Comparison of ENCODE assay signal across 7 mouse cellular contexts in genomic region chrX:75083982-75084773, GRCm38 (mm10). TPM values are rescaled to one million over a fixed set of nuclear protein-coding genes. Genes with fewer than 3 reads are reported as not detected.
DNase-seq lines count a peak whose midpoint lies in the region; ATAC-seq and TF ChIP-seq lines count a peak whose summit lies in the region.

No protein-coding gene starts in this region.

- H3K79me2 ChIP-seq in CH12.LX (replicated peaks; ENCODE audit: control insufficient read depth, extremely low read depth, insufficient read depth, poor library complexity, severe bottlenecking) = no peaks in the 10 kb centered on the region

- TF ChIP-seq CTCF in CH12.LX (conservative IDR thresholded peaks at IDR 0.05 in 1 of 2, IDR thresholded peaks at IDR 0.05 in 1 of 2; ENCODE audit: low read depth in 2 of 2, low read length in 2 of 2) (no peak), Patski (IDR thresholded peaks at IDR 0.05) (no peak)
- no peak for TF ChIP-seq CTCF in olfactory bulb, adult 2 months (IDR thresholded peaks at IDR 0.05; ENCODE audit: insufficient read depth, low read depth, low read length)

- H3K36me3 ChIP-seq in CH12.LX (replicated peaks in 1 of 2; ENCODE audit: control insufficient read depth in 1 of 2, insufficient read depth in 1 of 2, low read length in 1 of 2) = no peaks in the 10 kb centered on the region
- no peaks in the 10 kb centered on the region for H3K36me3 ChIP-seq in heart, embryonic 10.5 days
- no peaks in the 10 kb centered on the region for H3K36me3 ChIP-seq in lung, embryonic 15.5 days

- ATAC-seq in Patski = peak; percentile 77
- ATAC-seq in lung, embryonic 15.5 days (ENCODE audit: borderline replicate concordance, extremely low read depth, low FRiP score, low TSS enrichment) = peak; percentile 84

- CTCF ChIA-PET in Patski (lab: Charles Lee) = interaction anchor here (1.5 kb wide), 1 partner anchor 12 kb away, joined by 3 read pairs; the partner anchor contains the start of gene Dkc1

- H3K4me2 ChIP-seq in CH12.LX (ENCODE audit: insufficient read depth, low read depth, poor library complexity, severe bottlenecking) = peak overlapping the region; percentile 74
- H3K4me2 ChIP-seq in lung, embryonic 15.5 days = peak overlapping the region; percentile 59

- peaks cover 0 to 3% of the 10 kb centered on the region in 2 experiments; a peak in 1 of 4 replicates for H3K4me1 ChIP-seq in CH12.LX (ENCODE audit: control insufficient read depth in 1 of 2, insufficient read depth in 2 of 2)
- no peaks in the 10 kb centered on the region for H3K4me1 ChIP-seq in heart, embryonic 10.5 days
- no peaks in the 10 kb centered on the region for H3K4me1 ChIP-seq in lung, embryonic 15.5 days
- peaks cover 3% of the 10 kb centered on the region; the same call in 1 of the 2 replicates for H3K4me1 ChIP-seq in olfactory bulb, adult 2 months (ENCODE audit: control insufficient read depth, insufficient read depth, low read length)

- H3K4me3 ChIP-seq in CH12.LX (replicated peaks in 1 of 3; ENCODE audit: low read depth in 2 of 3, low read length in 2 of 3, poor library complexity in 1 of 3) = peak overlapping the region; percentile 32 to 86 (median 57)
- peak overlapping the region; percentile 63 for H3K4me3 ChIP-seq in heart, embryonic 10.5 days
- H3K4me3 ChIP-seq in lung, embryonic 15.5 days = peak overlapping the region; percentile 52
- peak overlapping the region; percentile 70 for H3K4me3 ChIP-seq in olfactory bulb, adult 2 months (ENCODE audit: insufficient read depth, low read depth, low read length)

- DNase-seq in CH12.LX (ENCODE audit: extremely low read depth) = no peak
- no peak for DNase-seq in Patski (ENCODE audit: low read depth, low spot score)
- DNase-seq in embryo, embryonic 10.5 days (ENCODE audit: low spot score) = peak; percentile 22
- DNase-seq in heart, embryonic 10.5 days (ENCODE audit: low spot score) = no peak
- DNase-seq in kidney, adult 9 months = peak; percentile 6

- peak overlapping the region; percentile 54; the same call in 1 of the 2 replicates for H3K9ac ChIP-seq in CH12.LX (ENCODE audit: insufficient read depth, low read depth)
- peak overlapping the region; percentile 48 for H3K9ac ChIP-seq in lung, embryonic 15.5 days

- no peak for TF ChIP-seq RAD21 in CH12.LX (IDR thresholded peaks at IDR 0.05; ENCODE audit: low read depth, low read length)

- H3K27me3 ChIP-seq in CH12.LX (replicated peaks) (no peaks in the 10 kb centered on the region), Patski (peaks cover 52% of the 10 kb centered on the region)
- H3K27me3 ChIP-seq in heart, embryonic 10.5 days (ENCODE audit: insufficient read depth, poor library complexity, severe bottlenecking) = no peaks in the 10 kb centered on the region
- H3K27me3 ChIP-seq in lung, embryonic 15.5 days = no peaks in the 10 kb centered on the region

- in situ Hi-C loops in CH12.LX (cut with MboI; ENCODE audit: low pct_ligation_motif_present, low pct_unique_long_range_greater_than_20kb, low sequenced_read_pairs) = no loop called here
- in situ Hi-C loops in Patski (cut with MboI; ENCODE audit: low pct_unique_long_range_greater_than_20kb) = no loop called here

- no peak overlapping the region for H3K27ac ChIP-seq in CH12.LX (ENCODE audit: insufficient read depth, low read depth)
- peak overlapping the region; percentile 74; the same call in 1 of the 2 replicates for H3K27ac ChIP-seq in heart, embryonic 10.5 days
- peak overlapping the region; percentile 69 for H3K27ac ChIP-seq in lung, embryonic 15.5 days
- H3K27ac ChIP-seq in olfactory bulb, adult 2 months (ENCODE audit: insufficient read depth, low read depth, low read length) = peak overlapping the region; percentile 33; the same call in 1 of the 2 replicates

- no peak for TF ChIP-seq POLR2A in CH12.LX (IDR thresholded peaks at IDR 0.05; ENCODE audit: low read depth, low read length)
- no peak for TF ChIP-seq POLR2A in olfactory bulb, adult 2 months (IDR thresholded peaks at IDR 0.05; ENCODE audit: insufficient read depth, low read depth, low read length)

- dilution Hi-C loops in CH12.LX (cut with MboI; ENCODE audit: extremely low pct_ligation_motif_present, extremely low pct_unique_long_range_greater_than_20kb, low sequenced_read_pairs) = no loop called here

- 17% methylated on average over 26 of the region's 26 CpGs for WGBS in heart, embryonic 10.5 days
- 24% methylated on average over 20 of the region's 26 CpGs for WGBS in lung, embryonic 15.5 days
- 25% methylated on average over 26 of the region's 26 CpGs for WGBS in olfactory bulb, adult 2 months

- no peak for TF ChIP-seq EP300 in CH12.LX (IDR thresholded peaks at IDR 0.05; ENCODE audit: low read length)

- POLR2A ChIA-PET in Patski (lab: Charles Lee) = interaction anchor here (1.2 kb wide), 1 partner anchor 11 kb away, joined by 3 read pairs; the partner anchor contains the start of gene Dkc1

- H3K9me3 ChIP-seq in CH12.LX (replicated peaks; ENCODE audit: low read length) = no peaks in the 10 kb centered on the region
- no peaks in the 10 kb centered on the region for H3K9me3 ChIP-seq in heart, embryonic 10.5 days
- H3K9me3 ChIP-seq in lung, embryonic 15.5 days = no peaks in the 10 kb centered on the region

TF ChIP-seq in CH12.LX, 34 proteins besides CTCF, POLR2A, EP300 and RAD21:
- no peak for TF ChIP-seq NRF1 (IDR thresholded peaks at IDR 0.05; ENCODE audit: low read depth, low read length)
- TF ChIP-seq POLR2AphosphoS2 (IDR thresholded peaks at IDR 0.05; ENCODE audit: low read depth, low read length) = no peak
- no peak for TF ChIP-seq E2F4 (IDR thresholded peaks at IDR 0.05; ENCODE audit: insufficient replicate concordance, low read depth, low read length)
- TF ChIP-seq CHD1 (IDR thresholded peaks at IDR 0.05; ENCODE audit: low read depth, low read length) = no peak
- TF ChIP-seq ELF1 (IDR thresholded peaks at IDR 0.05; ENCODE audit: low read depth, low read length) = no peak
- TF ChIP-seq PAX5 (IDR thresholded peaks at IDR 0.05; ENCODE audit: low read length) = no peak
- TF ChIP-seq ZC3H11A (IDR thresholded peaks at IDR 0.05; ENCODE audit: low read depth, low read length) = no peak
- TF ChIP-seq BHLHE40 (IDR thresholded peaks at IDR 0.05; ENCODE audit: low read depth, low read length) = no peak
- no peak for TF ChIP-seq MYC (IDR thresholded peaks at IDR 0.05; ENCODE audit: low read depth, low read length)
- no peak for TF ChIP-seq MXI1 (IDR thresholded peaks at IDR 0.05; ENCODE audit: low read depth, low read length)
- TF ChIP-seq HCFC1 (IDR thresholded peaks at IDR 0.05; ENCODE audit: low read depth, low read length) = no peak
- TF ChIP-seq MAZ (IDR thresholded peaks at IDR 0.05; ENCODE audit: low read depth, low read length) = no peak
- no peak for TF ChIP-seq USF2 (conservative IDR thresholded peaks at IDR 0.05; ENCODE audit: low read depth, low read length)
- TF ChIP-seq SIN3A (IDR thresholded peaks at IDR 0.05; ENCODE audit: low read length) = no peak
- TF ChIP-seq UBTF (IDR thresholded peaks at IDR 0.05; ENCODE audit: low read depth, low read length) = no peak
- TF ChIP-seq ZNF384 (IDR thresholded peaks at IDR 0.05; ENCODE audit: low read depth, low read length) = no peak

RNA-seq across cellular contexts. Expression of gene Gab3, which starts 1.1 kb away (rescaled TPM):
- total RNA-seq in CH12.LX (2012; rRNA removed) (0.17 and 0.21 TPM in 2 replicates), CH12.LX (2014; rRNA removed) (0.27 and 0.42 TPM in 2 replicates)
- polyA plus RNA-seq in CH12.LX (2012; ENCODE audit: insufficient read length, low read depth) (0.37 and 0.64 TPM in 2 replicates), Patski (2021) (0.36 TPM)
- 0.92 and 1.7 TPM in 2 replicates for polyA plus RNA-seq in heart, embryonic 10.5 days (2016; fragmentation: Nextera tagmentation; extraction: Ambion mirVana)
- 7.7 and 8.5 TPM in 2 replicates for polyA plus RNA-seq in lung, embryonic 15.5 days (2015; fragmentation: Nextera tagmentation; extraction: Ambion mirVana)
- polyA plus RNA-seq in olfactory bulb, adult 2 months (2012; ENCODE audit: insufficient read depth, insufficient read length, low replicate concordance, missing spikeins) = not detected in 2 replicates

RNA-seq across cellular contexts. Expression of gene Dkc1, which starts 11.5 kb away (rescaled TPM):
- 110 and 152 TPM in 2 replicates for total RNA-seq in CH12.LX (2012; rRNA removed)
- 260 and 294 TPM in 2 replicates for total RNA-seq in CH12.LX (2014; rRNA removed)
- 273 and 427 TPM in 2 replicates for polyA plus RNA-seq in CH12.LX (2012; ENCODE audit: insufficient read length, low read depth)
- 53.3 TPM for polyA plus RNA-seq in Patski (2021)
- polyA plus RNA-seq in heart, embryonic 10.5 days (2016; fragmentation: Nextera tagmentation; extraction: Ambion mirVana) = 120 and 155 TPM in 2 replicates
- 128 and 131 TPM in 2 replicates for polyA plus RNA-seq in lung, embryonic 15.5 days (2015; fragmentation: Nextera tagmentation; extraction: Ambion mirVana)
- not detected in 2 replicates for polyA plus RNA-seq in olfactory bulb, adult 2 months (2012; ENCODE audit: insufficient read depth, insufficient read length, low replicate concordance, missing spikeins)

RNA-seq across cellular contexts. Expression of gene Mpp1, which starts 46.6 kb away (rescaled TPM):
- total RNA-seq in CH12.LX (2012; rRNA removed) = 19.9 and 22.2 TPM in 2 replicates
- 10.8 and 13.0 TPM in 2 replicates for total RNA-seq in CH12.LX (2014; rRNA removed)
- 30.0 and 34.8 TPM in 2 replicates for polyA plus RNA-seq in CH12.LX (2012; ENCODE audit: insufficient read length, low read depth)
- polyA plus RNA-seq in Patski (2021) = 118 TPM
- 24.1 and 30.2 TPM in 2 replicates for polyA plus RNA-seq in heart, embryonic 10.5 days (2016; fragmentation: Nextera tagmentation; extraction: Ambion mirVana)
- polyA plus RNA-seq in lung, embryonic 15.5 days (2015; fragmentation: Nextera tagmentation; extraction: Ambion mirVana) = 82.5 and 86.0 TPM in 2 replicates
- polyA plus RNA-seq in olfactory bulb, adult 2 months (2012; ENCODE audit: insufficient read depth, insufficient read length, low replicate concordance, missing spikeins) = not detected in 2 replicates

Comparison
In these comparisons a context has a peak if more than half of its experiments do, and no peak if none do; other contexts are left out.
1. DNase-seq: peak in embryo, embryonic 10.5 days (single experiment) and kidney, adult 9 months (single experiment); none in CH12.LX (single experiment), Patski (single experiment) and heart, embryonic 10.5 days (single experiment).
2. Peak in every context shown above with its lines, with median percentiles within 50 percentile points of each other: H3K4me3 ChIP-seq.